Mouse (Mus musculus) intestine, embryonic 15.5 days (tissue): Measurements from ENCODE around the gene Atox1. TPM values are rescaled to one million over a fixed set of nuclear protein-coding genes. Genes with fewer than 3 reads are reported as not detected.

Experiments used
- ATAC-seq: fragments of 200-750 bp; cut with Nextera tagmentation; 2 replicates; pipeline ENCODE4 v1.8.0; 2017; ENCODE audit warnings: moderate TSS enrichment, moderate library complexity
- H3K27ac ChIP-seq: fragments of 300-500 bp; sonication (generic); 2 replicates; pipeline ENCODE4 v1.5.1; 2015; ENCODE audit warnings: mild to moderate bottlenecking, inconsistent platforms
- H3K27me3 ChIP-seq: fragments of 300-500 bp; sonication (generic); replicated peaks from 2 replicates; pipeline ENCODE4 v1.6.1; 2015; ENCODE audit warnings: inconsistent platforms
- H3K36me3 ChIP-seq: fragments of 300-500 bp; sonication (generic); 2 replicates; pipeline ENCODE4 v1.6.1; 2015; ENCODE audit warnings: inconsistent platforms
- H3K4me1 ChIP-seq: fragments of 300-500 bp; sonication (generic); replicated peaks from 2 replicates; pipeline ENCODE4 v1.6.1; 2015; ENCODE audit warnings: inconsistent platforms
- H3K4me2 ChIP-seq: fragments of 300-500 bp; sonication (generic); replicated peaks from 2 replicates; pipeline ENCODE4 v1.6.1; 2015; ENCODE audit warnings: mild to moderate bottlenecking, inconsistent platforms
- H3K4me3 ChIP-seq: fragments of 300-500 bp; sonication (generic); replicated peaks from 2 replicates; pipeline ENCODE4 v1.5.1; 2015; ENCODE audit warnings: inconsistent platforms
- H3K9ac ChIP-seq: fragments of 300-500 bp; sonication (generic); 2 replicates; pipeline ENCODE4 v1.6.1; 2015; ENCODE audit warnings: inconsistent platforms
- H3K9me3 ChIP-seq: fragments of 300-500 bp; sonication (generic); 2 replicates; pipeline ENCODE4 v1.6.1; 2016; ENCODE audit warnings: inconsistent platforms
- WGBS: fragments of 180-500 bp; shearing (Covaris S2); methylation state at CpG from one replicate; pipeline ENCODE4 v1.1.7; 2015; 5-methylcytosine and 5-hydroxymethylcytosine counted together
- polyA plus RNA-seq: library from polyadenylated mRNA; unstranded; fragments of >200 nt; fragmentation: Nextera tagmentation; extraction: Ambion mirVana; gene quantifications from 2 replicates; pipeline ENCODE4 v1.2.1, GENCODE M21; 2015

Gene Atox1
- polyA plus RNA-seq: 370 and 402 TPM in 2 replicates

- Histone ChIP-seq H3K9me3 (no peaks in the 10 kb centered on the region), H3K4me3 (peak within 1 kb of the TSS; percentile 82), H3K27ac (peak within 1 kb of the TSS; percentile 80), H3K4me1 (peaks cover 17% of the 10 kb centered on the region), H3K27me3 (no peaks in the 10 kb centered on the region), H3K4me2 (peak within 1 kb of the TSS; percentile 85), H3K9ac (peak within 1 kb of the TSS; percentile 70), H3K36me3 (no peaks in the 10 kb centered on the region)
- ATAC-seq: peak; percentile 95
- under 1% methylated on average over 36 of the region's 36 CpGs for WGBS
These were observed at the start of gene Atox1 for GRCm38 (mm10) chr11:55461019-55461645. Atox1 (minus strand) TSS chr11:55461239.

GRCm38 (mm10) chr11:55505485-55505884 is 44.4 kb upstream of the Atox1 start:
- Histone ChIP-seq H3K4me1 (no peaks in the 10 kb centered on the region), H3K36me3 (peaks cover 10% of the 10 kb centered on the region; the same call in 1 of the 2 replicates), H3K9me3 (no peaks in the 10 kb centered on the region), H3K4me3 (no peak overlapping the region), H3K4me2 (no peak overlapping the region), H3K27ac (no peak overlapping the region), H3K27me3 (no peaks in the 10 kb centered on the region), H3K9ac (no peak overlapping the region)
- 91% methylated on average over 3 of the region's 3 CpGs for WGBS
- no peak for ATAC-seq

- WGBS: 74% methylated on average over 5 of the region's 5 CpGs
These were observed 41.8 kb upstream of the Atox1 start for GRCm38 (mm10) chr11:55502886-55503285.

GRCm38 (mm10) chr11:55501955-55502531 is 41.0 kb upstream of the Atox1 start:
- WGBS: 85% methylated on average over 8 of the region's 8 CpGs
- no peak for ATAC-seq
- H3K4me3 ChIP-seq: no peak overlapping the region

More at GRCm38 (mm10) chr11:55502886-55503285, 41.8 kb upstream of the Atox1 start:
- no peak for ATAC-seq
- Histone ChIP-seq H3K36me3 (peaks cover 20% of the 10 kb centered on the region), H3K4me1 (no peaks in the 10 kb centered on the region), H3K27me3 (no peaks in the 10 kb centered on the region), H3K4me3 (no peak overlapping the region), H3K9ac (no peak overlapping the region), H3K4me2 (no peak overlapping the region), H3K27ac (no peak overlapping the region), H3K9me3 (no peaks in the 10 kb centered on the region)

GRCm38 (mm10) chr11:55497885-55498284 is 36.8 kb upstream of the Atox1 start:
- H3K4me2 ChIP-seq: no peak overlapping the region
- ATAC-seq: peak; percentile 47; the same call in 1 of the 2 replicates
- no peak overlapping the region for H3K27ac ChIP-seq
- H3K9ac ChIP-seq: no peak overlapping the region
- H3K27me3 ChIP-seq: no peaks in the 10 kb centered on the region
- peaks cover 43% of the 10 kb centered on the region for H3K36me3 ChIP-seq
- H3K9me3 ChIP-seq: no peaks in the 10 kb centered on the region
- H3K4me3 ChIP-seq: no peak overlapping the region
- 54% methylated on average over 5 of the region's 5 CpGs for WGBS
- H3K4me1 ChIP-seq: no peaks in the 10 kb centered on the region

More at GRCm38 (mm10) chr11:55501955-55502531, 41.0 kb upstream of the Atox1 start:
- Histone ChIP-seq H3K9ac (no peak overlapping the region), H3K27me3 (no peaks in the 10 kb centered on the region), H3K27ac (no peak overlapping the region), H3K4me2 (no peak overlapping the region), H3K4me1 (no peaks in the 10 kb centered on the region), H3K9me3 (no peaks in the 10 kb centered on the region), H3K36me3 (peaks cover 20% of the 10 kb centered on the region)

GRCm38 (mm10) chr11:55496158-55496557 is 35.1 kb upstream of the Atox1 start:
- no peaks in the 10 kb centered on the region for H3K27me3 ChIP-seq
- no peaks in the 10 kb centered on the region for H3K9me3 ChIP-seq
- peaks cover 48% of the 10 kb centered on the region for H3K36me3 ChIP-seq
- no peak overlapping the region for H3K27ac ChIP-seq
- no peak overlapping the region for H3K4me3 ChIP-seq
- H3K4me2 ChIP-seq: no peak overlapping the region
- peak; percentile 29; the same call in 1 of the 2 replicates for ATAC-seq
- WGBS: 72% methylated on average over 6 of the region's 6 CpGs
- H3K4me1 ChIP-seq: no peaks in the 10 kb centered on the region
- H3K9ac ChIP-seq: no peak overlapping the region

GRCm38 (mm10) chr11:55485443-55485842 is 24.4 kb upstream of the Atox1 start:
- Histone ChIP-seq H3K4me2 (no peak overlapping the region), H3K9me3 (no peaks in the 10 kb centered on the region), H3K9ac (no peak overlapping the region), H3K27me3 (no peaks in the 10 kb centered on the region), H3K36me3 (peaks cover 46% of the 10 kb centered on the region), H3K27ac (no peak overlapping the region), H3K4me3 (no peak overlapping the region), H3K4me1 (no peaks in the 10 kb centered on the region)
- no peak for ATAC-seq
- 97% methylated on average over 7 of the region's 7 CpGs for WGBS

GRCm38 (mm10) chr11:55473219-55473618 is 12.2 kb upstream of the Atox1 start:
- Histone ChIP-seq H3K4me3 (no peak overlapping the region), H3K9me3 (no peaks in the 10 kb centered on the region), H3K9ac (no peak overlapping the region), H3K27me3 (no peaks in the 10 kb centered on the region), H3K4me1 (peaks cover 8% of the 10 kb centered on the region), H3K36me3 (0 out of 2 replicates have a peak, but pooled peaks cover 3% of the 10 kb centered on the region), H3K4me2 (0 out of 2 replicates have a peak overlapping the region, but pooled peaks have one; percentile 0), H3K27ac (no peak overlapping the region)
- ATAC-seq: no peak
- 75% methylated on average over 3 of the region's 3 CpGs for WGBS

- Histone ChIP-seq H3K4me2 (peak overlapping the region; percentile 73), H3K4me3 (peak overlapping the region; percentile 95), H3K4me1 (peaks cover 3% of the 10 kb centered on the region; the same call in 1 of the 2 replicates), H3K27me3 (no peaks in the 10 kb centered on the region), H3K36me3 (0 out of 2 replicates have a peak, but pooled peaks cover 3% of the 10 kb centered on the region), H3K9me3 (no peaks in the 10 kb centered on the region), H3K27ac (no peak overlapping the region), H3K9ac (no peak overlapping the region)
- no peak for ATAC-seq
- WGBS: 82% methylated on average over 7 of the region's 7 CpGs
These were observed 10.4 kb upstream of the Atox1 start for GRCm38 (mm10) chr11:55471467-55471866.

- peak overlapping the region; percentile 73 for H3K4me2 ChIP-seq
- no peak for ATAC-seq
- H3K9me3 ChIP-seq: no peaks in the 10 kb centered on the region
- peaks cover 3% of the 10 kb centered on the region; the same call in 1 of the 2 replicates for H3K4me1 ChIP-seq
- H3K27me3 ChIP-seq: no peaks in the 10 kb centered on the region
- peak overlapping the region; percentile 95 for H3K4me3 ChIP-seq
- 35% methylated on average over 8 of the region's 8 CpGs for WGBS
- no peak overlapping the region for H3K27ac ChIP-seq
- H3K36me3 ChIP-seq: 0 out of 2 replicates have a peak, but pooled peaks cover 3% of the 10 kb centered on the region
- H3K9ac ChIP-seq: peak overlapping the region; percentile 94
These were observed 9.7 kb upstream of the Atox1 start for GRCm38 (mm10) chr11:55470761-55471160.

GRCm38 (mm10) chr11:55469923-55470691 is 9.1 kb upstream of the Atox1 start:
- ATAC-seq: no peak
- under 1% methylated on average over 46 of the region's 46 CpGs for WGBS
- H3K4me2 ChIP-seq: peak overlapping the region; percentile 73
- peaks cover 3% of the 10 kb centered on the region; the same call in 1 of the 2 replicates for H3K4me1 ChIP-seq
- 0 out of 2 replicates have a peak, but pooled peaks cover 3% of the 10 kb centered on the region for H3K36me3 ChIP-seq
- peak overlapping the region; percentile 95 for H3K4me3 ChIP-seq
- no peaks in the 10 kb centered on the region for H3K9me3 ChIP-seq
- H3K27ac ChIP-seq: peak overlapping the region; percentile 89
- H3K9ac ChIP-seq: peak overlapping the region; percentile 94
- no peaks in the 10 kb centered on the region for H3K27me3 ChIP-seq
